In the genomic region with DNA sequence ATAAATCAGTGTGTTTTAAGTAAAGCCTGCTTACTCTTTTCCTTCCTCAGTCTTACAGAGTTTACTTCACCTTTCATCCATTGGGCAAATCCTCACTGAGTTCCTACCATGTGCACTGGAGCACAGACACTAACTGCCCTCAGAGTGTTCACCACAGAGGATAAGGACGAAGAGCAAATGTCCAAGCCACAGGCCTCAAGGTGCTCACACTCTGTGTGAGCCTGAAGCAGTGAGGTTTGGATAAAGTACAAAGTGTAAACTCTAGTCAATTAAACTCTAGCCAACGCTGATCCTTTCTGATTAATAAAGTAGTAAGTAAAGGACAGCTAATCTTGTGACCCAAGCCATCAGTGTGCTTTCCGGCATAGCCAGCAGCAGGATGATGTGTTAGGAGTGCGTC, we compare ENCODE assay signal across 23 mouse cellular contexts. TPM values are rescaled to one million over a fixed set of nuclear protein-coding genes. Genes with fewer than 3 reads are reported as not detected.
"Had no signal": no experiment of that assay in that cellular context is flagged by ENCODE, and none has a peak within 500 bp of the region (broad histone marks: within the 10 kb centered on the region; RNA-seq: fewer than 3 reads in every experiment).

No protein-coding gene starts in this region.

- DNase-seq: layer of hippocampus, adult 9-11 months; liver; lung, adult 18-20 months; lung, postnatal 10 days; lung, postnatal 36 days; right cerebral cortex, adult 18-20 months; right cerebral cortex, postnatal 14 days; right cerebral cortex, postnatal 4 days; thymus, postnatal 25 days had no signal

- H3K4me1 ChIP-seq: intestine, embryonic 15.5 days; limb, embryonic 13.5 days; liver, embryonic 12.5 days; liver, embryonic 15.5 days; lung, embryonic 15.5 days; megakaryocyte, embryonic 14.5 days; midbrain, embryonic 10.5 days; midbrain, embryonic 15.5 days; neural tube, embryonic 15.5 days had no signal

- H3K4me2 ChIP-seq: intestine, embryonic 15.5 days; limb, embryonic 13.5 days; liver, embryonic 12.5 days; liver, embryonic 15.5 days; lung, embryonic 15.5 days; midbrain, embryonic 15.5 days; neural tube, embryonic 12.5 days; neural tube, embryonic 15.5 days had no signal

- H3K9me3 ChIP-seq: intestine, embryonic 15.5 days; limb, embryonic 10.5 days; limb, embryonic 13.5 days; liver, embryonic 12.5 days; liver, embryonic 15.5 days; lung, embryonic 15.5 days; midbrain, embryonic 10.5 days; midbrain, embryonic 15.5 days; neural tube, embryonic 12.5 days; neural tube, embryonic 15.5 days had no signal

- H3K4me3 ChIP-seq: intestine, embryonic 15.5 days; layer of hippocampus, adult 2 months; limb, embryonic 10.5 days; limb, embryonic 13.5 days; liver, embryonic 12.5 days; liver, embryonic 15.5 days; lung, embryonic 15.5 days; megakaryocyte, embryonic 14.5 days; midbrain, embryonic 10.5 days; midbrain, embryonic 15.5 days; neural tube, embryonic 12.5 days; neural tube, embryonic 15.5 days had no signal

- H3K27ac ChIP-seq: intestine, embryonic 15.5 days; layer of hippocampus, adult 2 months; limb, embryonic 10.5 days; limb, embryonic 13.5 days; liver, embryonic 12.5 days; liver, embryonic 15.5 days; lung, embryonic 15.5 days; midbrain, embryonic 10.5 days; midbrain, embryonic 15.5 days; neural tube, embryonic 12.5 days; neural tube, embryonic 15.5 days; stomach, postnatal 0 days had no signal

- H3K36me3 ChIP-seq: intestine, embryonic 15.5 days; limb, embryonic 10.5 days; limb, embryonic 13.5 days; liver, embryonic 12.5 days; liver, embryonic 15.5 days; lung, embryonic 15.5 days; midbrain, embryonic 10.5 days; midbrain, embryonic 15.5 days; neural tube, embryonic 12.5 days; neural tube, embryonic 15.5 days had no signal

- H3K9ac ChIP-seq: intestine, embryonic 15.5 days; limb, embryonic 13.5 days; liver, embryonic 12.5 days; liver, embryonic 15.5 days; lung, embryonic 15.5 days; midbrain, embryonic 15.5 days; neural tube, embryonic 12.5 days; neural tube, embryonic 15.5 days had no signal

- H3K27me3 ChIP-seq: intestine, embryonic 15.5 days; limb, embryonic 13.5 days; liver, embryonic 12.5 days; liver, embryonic 15.5 days; lung, embryonic 15.5 days; midbrain, embryonic 15.5 days; neural tube, embryonic 12.5 days had no signal

- ATAC-seq: hindbrain, embryonic 16.5 days; intestine, embryonic 15.5 days; liver, embryonic 12.5 days; midbrain, embryonic 15.5 days had no signal

RNA-seq across cellular contexts. Expression of a gene that starts 33.6 kb away (rescaled TPM):
- polyA plus RNA-seq: liver, embryonic 12.5 days had no signal
